In genomic region chr12:25304820-25305511, GRCm38 (mm10) we compare ENCODE assay signal across 14 mouse cellular contexts.
DNase-seq lines count a peak whose midpoint lies in the region; ATAC-seq and TF ChIP-seq lines count a peak whose summit lies in the region.
"Had no signal": no experiment of that assay in that cellular context is flagged by ENCODE, and none has a peak within 500 bp of the region (broad histone marks: within the 10 kb centered on the region; RNA-seq: fewer than 3 reads in every experiment).

No protein-coding gene starts in this region.

- H3K4me3 ChIP-seq in forebrain, embryonic 13.5 days: no peak overlapping the region
- no peak overlapping the region for H3K4me3 ChIP-seq in hindbrain, postnatal 0 days (ENCODE audit: low read length)
- H3K4me3 ChIP-seq in neural tube, embryonic 13.5 days: no peak overlapping the region
- H3K4me3 ChIP-seq: embryonic facial prominence, embryonic 13.5 days; intestine, embryonic 15.5 days; limb, embryonic 13.5 days had no signal

- intact Hi-C loops in left cerebral cortex, postnatal 4 days (cut with DNase I): no loop called here
- intact Hi-C loops in left cerebral cortex, postnatal 14 days (cut with DNase I): no loop called here

- DNase-seq in left cerebral cortex, postnatal 4 days: peak; percentile 59
- DNase-seq in left cerebral cortex, postnatal 14 days (ENCODE audit: low spot score in 2 of 2): no peak
- DNase-seq in hindbrain, postnatal 0 days (ENCODE audit: low spot score): peak; percentile 31
- DNase-seq in adrenal gland, adult 8-10 months: no peak
- no peak for DNase-seq in kidney, postnatal 4 days
- DNase-seq: cerebellum, adult 9-10 months; kidney, postnatal 25 days; right cerebral cortex, postnatal 4 days had no signal

- peak overlapping the region; percentile 19; the same call in 1 of the 2 replicates for H3K27ac ChIP-seq in forebrain, embryonic 13.5 days
- H3K27ac ChIP-seq in hindbrain, postnatal 0 days: no peak overlapping the region
- peak overlapping the region; percentile 42 for H3K27ac ChIP-seq in neural tube, embryonic 13.5 days (replicated peaks)
- H3K27ac ChIP-seq: embryonic facial prominence, embryonic 13.5 days; intestine, embryonic 15.5 days; limb, embryonic 13.5 days had no signal

- H3K36me3 ChIP-seq in forebrain, embryonic 13.5 days (ENCODE audit: poor library complexity, severe bottlenecking): no peaks in the 10 kb centered on the region
- no peaks in the 10 kb centered on the region for H3K36me3 ChIP-seq in hindbrain, postnatal 0 days (ENCODE audit: insufficient read depth, low read length)
- H3K36me3 ChIP-seq in neural tube, embryonic 13.5 days: no peaks in the 10 kb centered on the region
- H3K36me3 ChIP-seq: embryonic facial prominence, embryonic 13.5 days; intestine, embryonic 15.5 days; limb, embryonic 13.5 days had no signal

- peaks cover 16% of the 10 kb centered on the region for H3K4me1 ChIP-seq in forebrain, embryonic 13.5 days
- peaks cover 8% of the 10 kb centered on the region for H3K4me1 ChIP-seq in hindbrain, postnatal 0 days (ENCODE audit: insufficient read depth, low read length)
- H3K4me1 ChIP-seq in neural tube, embryonic 13.5 days (replicated peaks): peaks cover 28% of the 10 kb centered on the region

- H3K27me3 ChIP-seq in forebrain, embryonic 13.5 days: no peaks in the 10 kb centered on the region
- no peaks in the 10 kb centered on the region for H3K27me3 ChIP-seq in hindbrain, postnatal 0 days (ENCODE audit: insufficient read depth, low read length)
- H3K27me3 ChIP-seq in neural tube, embryonic 13.5 days: no peaks in the 10 kb centered on the region
- H3K27me3 ChIP-seq: embryonic facial prominence, embryonic 13.5 days; intestine, embryonic 15.5 days; limb, embryonic 13.5 days had no signal

- 44% methylated on average over 6 of the region's 6 CpGs for WGBS in forebrain, embryonic 13.5 days
- whole genome bisulfite sequencing in hindbrain, postnatal 0 days: 32% methylated on average over 6 of the region's 6 CpGs
- WGBS in neural tube, embryonic 13.5 days: 15% methylated on average over 6 of the region's 6 CpGs

- H3K9ac ChIP-seq in forebrain, embryonic 13.5 days: no peak overlapping the region
- no peak overlapping the region for H3K9ac ChIP-seq in hindbrain, postnatal 0 days (replicated peaks; ENCODE audit: low read length)
- H3K9ac ChIP-seq in neural tube, embryonic 13.5 days: no peak overlapping the region
- H3K9ac ChIP-seq: embryonic facial prominence, embryonic 13.5 days; intestine, embryonic 15.5 days; limb, embryonic 13.5 days had no signal

- peak; percentile 38; the same call in 1 of the 2 replicates for ATAC-seq in forebrain, embryonic 13.5 days
- ATAC-seq in hindbrain, postnatal 0 days: peak; percentile 69
- ATAC-seq in neural tube, embryonic 13.5 days (ENCODE audit: low read depth): peak; percentile 86
- no peak for ATAC-seq in activated CD4-positive, CD25-positive, alpha-beta regulatory T cell, adult 4 months
- ATAC-seq: intestine, embryonic 15.5 days had no signal

- H3K9me3 ChIP-seq in forebrain, embryonic 13.5 days (replicated peaks): no peaks in the 10 kb centered on the region
- H3K9me3 ChIP-seq in hindbrain, postnatal 0 days (ENCODE audit: low read length): no peaks in the 10 kb centered on the region
- H3K9me3 ChIP-seq in neural tube, embryonic 13.5 days: no peaks in the 10 kb centered on the region
- H3K9me3 ChIP-seq: embryonic facial prominence, embryonic 13.5 days; intestine, embryonic 15.5 days; limb, embryonic 13.5 days had no signal

- no peak for TF ChIP-seq CTCF in hindbrain, postnatal 0 days (IDR thresholded peaks at IDR 0.05; ENCODE audit: low read depth)

- no peak overlapping the region for H3K4me2 ChIP-seq in forebrain, embryonic 13.5 days
- no peak overlapping the region for H3K4me2 ChIP-seq in hindbrain, postnatal 0 days (ENCODE audit: low read depth, low read length)
- no peak overlapping the region for H3K4me2 ChIP-seq in neural tube, embryonic 13.5 days
- H3K4me2 ChIP-seq: embryonic facial prominence, embryonic 13.5 days; intestine, embryonic 15.5 days; limb, embryonic 13.5 days had no signal

Comparison
In these comparisons a context has a peak if more than half of its experiments do, and no peak if none do; other contexts are left out.
1. DNase-seq: peak in left cerebral cortex, postnatal 4 days (single experiment) and hindbrain, postnatal 0 days (single experiment); none in left cerebral cortex, postnatal 14 days (0 of 2), adrenal gland, adult 8-10 months (single experiment) and kidney, postnatal 4 days (0 of 2).